Mouse (Mus musculus): Measurements from ENCODE around the gene Auh.

GRCm38 (mm10) chr13:52942876-52943388, 13.5 kb upstream of the Auh start:
- TF ChIP-seq CTCF (IDR thresholded peaks at IDR 0.05; ENCODE audit: extremely low read depth, insufficient read depth, low read length) = no peak
- no peak for TF ChIP-seq POLR2A (IDR thresholded peaks at IDR 0.05; ENCODE audit: extremely low read depth, insufficient read depth, low read length)
